Mouse (Mus musculus): ENCODE data around the gene Patj. TPM values are rescaled to one million over a fixed set of nuclear protein-coding genes. Genes with fewer than 3 reads are reported as not detected.
"Not testable (repeated sequence)": the region's sequence is repeated elsewhere in the genome, so short reads cannot be mapped to it uniquely, and the experiment has no call there.

The Patj gene
- total RNA-seq, 2 experiments from 2014 or later: 2.4 to 6.2 TPM

GRCm38 (mm10) chr4:98620986-98621784 lies 225.6 kb downstream of the Patj start:
- intact Hi-C loops (cut with DNase I): no loop called here
- H3K4me3 ChIP-seq: no peak overlapping the region
- no peak for TF ChIP-seq CTCF (IDR thresholded peaks at IDR 0.05)
- DNase-seq: no peak
- H3K27ac ChIP-seq: no peak overlapping the region

GRCm38 (mm10) chr4:98622180-98622579 lies 226.6 kb downstream of the Patj start:
- H3K4me3 ChIP-seq: no peak overlapping the region
- TF ChIP-seq CTCF (IDR thresholded peaks at IDR 0.05): no peak
- DNase-seq: no peak
- no peak overlapping the region for H3K27ac ChIP-seq
- intact Hi-C loops (cut with DNase I): no loop called here

GRCm38 (mm10) chr4:98622996-98623673 lies 227.6 kb downstream of the Patj start:
- Histone ChIP-seq H3K4me3 (no peak overlapping the region), H3K27ac (no peak overlapping the region)
- intact Hi-C loops (cut with DNase I): no loop called here
- DNase-seq: no peak
- no peak for TF ChIP-seq CTCF (IDR thresholded peaks at IDR 0.05)

- peak overlapping the region; percentile 82 for H3K27ac ChIP-seq
- no peak overlapping the region for H3K4me3 ChIP-seq
- no peak for TF ChIP-seq CTCF (IDR thresholded peaks at IDR 0.05)
- intact Hi-C loops (cut with DNase I): no loop called here
- peak; percentile 19 for DNase-seq
Measured at GRCm38 (mm10) chr4:98628286-98628685, 232.7 kb downstream of the Patj start.

GRCm38 (mm10) chr4:98629217-98629616 lies 233.6 kb downstream of the Patj start:
- H3K27ac ChIP-seq; DNase-seq; H3K4me3 ChIP-seq; intact Hi-C loops (cut with DNase I): not testable (repeated sequence)

- no peak overlapping the region for H3K27ac ChIP-seq
- intact Hi-C loops (cut with DNase I): no loop called here
- DNase-seq: no peak
- no peak for TF ChIP-seq CTCF (IDR thresholded peaks at IDR 0.05)
- no peak overlapping the region for H3K4me3 ChIP-seq
Measured at GRCm38 (mm10) chr4:98635140-98635837, 239.7 kb downstream of the Patj start.

GRCm38 (mm10) chr4:98638731-98639130 lies 243.1 kb downstream of the Patj start:
- intact Hi-C loops (cut with DNase I): no loop called here
- H3K27ac ChIP-seq: no peak overlapping the region
- H3K4me3 ChIP-seq: no peak overlapping the region
- TF ChIP-seq CTCF (IDR thresholded peaks at IDR 0.05): no peak
- DNase-seq: no peak

GRCm38 (mm10) chr4:98653650-98654049 lies 258.1 kb downstream of the Patj start:
- Histone ChIP-seq H3K4me3 (no peak overlapping the region), H3K27ac (no peak overlapping the region)
- TF ChIP-seq CTCF (IDR thresholded peaks at IDR 0.05): no peak
- DNase-seq: no peak
- intact Hi-C loops (cut with DNase I): no loop called here

- TF ChIP-seq CTCF (IDR thresholded peaks at IDR 0.05): no peak
- intact Hi-C loops (cut with DNase I): no loop called here
- Histone ChIP-seq H3K4me3 (no peak overlapping the region), H3K27ac (no peak overlapping the region)
- DNase-seq: no peak
Measured at GRCm38 (mm10) chr4:98654419-98654821, 258.8 kb downstream of the Patj start.

GRCm38 (mm10) chr4:98656759-98657158 lies 261.2 kb downstream of the Patj start:
- no peak for TF ChIP-seq CTCF (IDR thresholded peaks at IDR 0.05)
- intact Hi-C loops (cut with DNase I): no loop called here
- no peak overlapping the region for H3K4me3 ChIP-seq
- H3K27ac ChIP-seq: no peak overlapping the region
- no peak for DNase-seq

- no peak for DNase-seq
- no peak overlapping the region for H3K27ac ChIP-seq
- H3K4me3 ChIP-seq: no peak overlapping the region
- TF ChIP-seq CTCF (IDR thresholded peaks at IDR 0.05): no peak
- intact Hi-C loops (cut with DNase I): no loop called here
Measured at GRCm38 (mm10) chr4:98659032-98659431, 263.4 kb downstream of the Patj start.

GRCm38 (mm10) chr4:98660534-98660933 lies 264.9 kb downstream of the Patj start:
- TF ChIP-seq CTCF (IDR thresholded peaks at IDR 0.05): no peak
- intact Hi-C loops (cut with DNase I): no loop called here
- H3K27ac ChIP-seq: no peak overlapping the region
- H3K4me3 ChIP-seq: no peak overlapping the region
- DNase-seq: no peak

- no peak overlapping the region for H3K4me3 ChIP-seq
- H3K27ac ChIP-seq: no peak overlapping the region
- no peak for DNase-seq
- TF ChIP-seq CTCF (IDR thresholded peaks at IDR 0.05): no peak
- intact Hi-C loops (cut with DNase I): no loop called here
Measured at GRCm38 (mm10) chr4:98665884-98666283, 270.3 kb downstream of the Patj start.

Data from gastrocnemius, adult 2 months (tissue).